Mouse (Mus musculus) embryo, embryonic 10 days (tissue): ENCODE data around the gene Nlrc5.
"Not testable (repeated sequence)": the region's sequence is repeated elsewhere in the genome, so short reads cannot be mapped to it uniquely, and the experiment has no call there.

Source experiments
- DNase-seq: peaks from one replicate; pipeline ENCODE4 v3.0.0-alpha.2; 2015; ENCODE audit warnings: low spot score

Nlrc5 gene

DNA sequence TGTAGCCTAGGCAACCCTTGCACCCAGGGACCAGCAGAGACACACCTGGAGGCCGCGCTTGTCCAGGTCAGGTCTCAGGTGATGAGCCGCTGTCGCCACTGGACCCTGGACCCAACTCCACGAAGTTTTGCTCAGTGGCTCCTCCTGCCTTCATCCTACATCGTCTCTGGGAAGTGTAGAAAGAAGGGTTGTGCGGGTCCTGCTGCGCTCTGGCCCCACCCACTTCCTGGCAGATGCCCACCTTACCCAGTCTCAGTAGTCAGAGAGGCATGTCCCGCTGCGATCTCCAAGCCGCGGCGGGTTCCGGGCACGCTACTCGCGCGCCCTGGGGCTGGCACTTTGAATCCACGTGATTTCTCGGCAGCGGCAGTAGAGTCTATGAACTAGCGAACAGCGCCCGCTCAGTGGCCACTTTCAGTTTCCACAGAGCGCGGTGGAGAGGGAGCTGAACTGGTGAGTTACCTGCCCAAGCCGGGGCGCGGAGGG is at the start of gene Nlrc5:
Nlrc5 (plus strand) TSS at position 376 of the 486 bp plus-strand sequence.
- peak; percentile 61 for DNase-seq

GRCm38 (mm10) chr8:94385506-94386213 is 48.5 kb upstream of the Nlrc5 start:
- DNase-seq, result no peak

DNA sequence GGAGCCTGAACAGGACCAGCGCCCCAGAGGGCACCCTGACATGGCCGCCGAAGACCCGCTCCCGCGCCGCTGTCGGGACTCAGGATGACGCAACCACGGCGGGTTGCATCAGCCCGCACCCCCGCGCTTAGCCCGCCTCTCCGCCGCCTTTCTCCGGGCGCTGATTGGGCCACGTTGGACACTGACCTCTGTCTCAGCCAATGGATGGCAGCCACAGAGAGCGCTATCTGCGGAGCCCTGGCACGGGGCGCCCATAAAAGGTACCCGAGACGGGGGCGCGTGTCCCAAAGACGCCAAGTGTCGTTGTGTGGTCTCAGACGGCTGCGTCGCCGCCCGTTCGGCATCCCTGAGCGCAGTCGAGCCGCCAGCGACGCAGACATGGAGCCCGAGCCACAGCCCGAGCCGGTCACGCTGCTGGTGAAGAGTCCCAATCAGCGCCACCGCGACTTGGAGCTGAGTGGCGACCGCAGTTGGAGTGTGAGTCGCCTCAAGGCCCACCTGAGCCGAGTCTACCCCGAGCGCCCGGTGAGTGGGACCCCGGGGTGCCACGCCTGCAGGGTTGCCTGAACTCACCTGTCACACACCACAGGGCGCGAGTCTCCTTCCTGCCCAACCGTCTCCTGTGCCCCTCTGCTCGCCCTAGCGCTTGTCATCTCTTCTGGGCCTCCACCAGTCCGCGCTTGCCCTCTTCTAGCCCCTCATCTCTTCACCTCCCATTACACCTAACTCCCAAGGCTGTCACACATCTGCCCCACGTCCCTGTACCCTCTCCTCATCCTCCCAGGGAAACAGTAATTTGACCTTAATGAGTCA is 47.7 kb upstream of the Nlrc5 start, which contains the start of gene Herpud1:
Herpud1 (plus strand) TSS at position 225 of the 813 bp plus-strand sequence.
- peak; percentile 97 for DNase-seq

DNA sequence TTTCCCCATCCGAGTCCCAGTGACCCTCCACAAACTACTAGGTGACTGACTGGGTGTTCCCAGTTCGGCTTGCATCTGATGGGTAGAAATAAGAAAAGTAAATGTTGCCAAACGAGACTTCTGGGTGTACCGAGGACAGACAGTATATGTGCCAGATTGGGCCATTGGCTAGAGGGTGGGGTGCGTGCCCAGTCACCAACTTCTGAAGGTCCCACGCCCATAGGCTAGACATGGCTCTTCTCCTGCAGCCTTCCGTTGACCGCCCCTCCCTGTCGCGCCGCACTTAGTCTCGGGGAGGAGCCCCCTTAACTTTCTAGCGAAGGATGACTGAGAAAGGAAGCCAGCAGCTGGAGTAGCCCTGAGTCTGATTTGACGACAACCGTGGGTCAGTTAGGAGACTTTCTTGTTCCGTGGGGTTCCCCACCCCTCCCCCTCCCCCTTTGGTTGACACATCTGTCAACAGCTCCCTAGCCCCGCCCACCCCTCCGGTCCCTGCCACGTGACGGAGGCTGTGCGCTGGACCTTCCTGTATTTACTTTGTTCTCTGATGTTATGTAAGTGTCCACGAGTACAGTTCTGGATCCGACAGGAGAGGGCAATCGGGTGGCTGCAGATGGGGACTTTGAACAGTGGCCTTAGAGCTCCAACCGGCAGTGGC is 47.0 kb upstream of the Nlrc5 start:
- peak; percentile 78 for DNase-seq

DNA sequence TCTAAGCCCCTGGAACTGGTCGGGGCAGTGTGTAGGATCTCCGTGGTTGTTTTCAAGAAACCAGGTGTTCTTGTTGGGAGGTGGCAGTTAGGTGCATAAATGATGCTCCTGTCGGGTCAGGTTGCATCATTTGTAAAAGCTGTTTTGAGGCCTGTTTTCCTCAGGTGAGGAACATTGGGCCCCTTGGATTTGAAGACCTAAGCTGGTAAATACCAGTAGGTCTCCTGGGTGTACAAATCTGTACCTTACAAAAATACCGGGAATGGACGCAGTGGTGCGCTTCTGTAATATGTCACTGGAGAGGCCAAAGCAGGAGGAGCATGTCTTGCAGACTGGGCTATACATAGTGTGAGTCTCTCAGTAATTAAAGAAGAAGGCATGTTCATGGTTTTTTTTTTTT is 46.4 kb upstream of the Nlrc5 start:
- no peak for DNase-seq

- no peak for DNase-seq
Measured at GRCm38 (mm10) chr8:94389531-94389930, 44.6 kb upstream of the Nlrc5 start.

DNA sequence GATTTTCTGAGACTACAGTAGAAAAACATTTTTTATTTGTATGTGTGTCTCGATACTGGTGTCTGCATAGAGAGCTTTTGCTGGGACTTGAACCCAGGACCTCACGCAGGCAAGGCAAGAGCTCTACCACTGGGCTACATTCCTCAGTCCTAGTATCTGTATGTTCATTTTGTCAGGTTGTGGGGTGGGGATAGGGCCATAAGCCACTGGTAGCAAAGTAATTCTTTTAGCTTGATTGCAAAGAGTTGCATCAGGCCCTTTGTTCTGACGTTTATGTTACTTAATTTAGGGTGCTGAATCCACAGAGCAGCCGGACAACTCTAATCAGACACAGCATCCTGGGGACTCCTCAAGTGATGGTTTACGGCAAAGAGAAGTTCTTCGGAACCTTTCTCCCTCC is 43.7 kb upstream of the Nlrc5 start:
- DNase-seq, result no peak

DNA sequence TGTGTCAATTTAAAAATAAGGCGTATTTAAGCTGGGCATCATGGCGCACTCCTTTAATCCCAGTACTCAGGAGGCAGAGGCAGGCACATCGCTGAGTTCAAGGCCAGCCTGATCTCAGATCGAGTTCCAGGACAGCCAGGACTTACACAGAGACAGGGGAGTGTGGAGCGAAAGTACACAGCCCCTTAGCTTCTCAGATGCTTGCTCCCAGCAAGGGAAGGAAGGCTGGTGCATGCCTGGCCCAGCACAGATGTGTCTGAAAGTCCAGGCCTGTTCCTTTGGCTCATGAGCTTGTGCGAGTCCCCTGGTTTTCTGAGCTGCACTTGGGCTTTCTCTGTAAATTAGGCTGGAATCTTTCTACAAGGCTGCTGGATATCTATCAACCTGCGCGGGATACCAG is 43.2 kb upstream of the Nlrc5 start:
- no peak for DNase-seq

DNA sequence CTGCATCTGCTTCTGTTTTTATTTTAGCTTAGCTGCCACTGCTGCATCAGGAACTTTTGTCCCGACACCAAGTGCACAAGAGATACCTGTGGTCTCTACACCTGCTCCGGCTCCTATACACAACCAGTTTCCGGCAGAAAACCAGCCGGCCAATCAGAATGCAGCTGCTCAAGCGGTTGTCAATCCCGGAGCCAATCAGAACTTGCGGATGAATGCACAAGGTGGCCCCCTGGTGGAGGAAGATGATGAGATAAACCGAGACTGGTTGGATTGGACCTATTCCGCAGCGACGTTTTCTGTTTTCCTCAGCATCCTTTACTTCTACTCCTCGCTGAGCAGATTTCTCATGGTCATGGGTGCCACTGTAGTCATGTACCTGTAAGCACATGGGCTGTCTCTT is 42.0 kb upstream of the Nlrc5 start:
- peak; percentile 39 for DNase-seq

- DNase-seq, result no peak
Measured at GRCm38 (mm10) chr8:94392648-94393047, 41.5 kb upstream of the Nlrc5 start.

- no peak for DNase-seq
Measured at GRCm38 (mm10) chr8:94395851-94396540, 38.2 kb upstream of the Nlrc5 start.

DNA sequence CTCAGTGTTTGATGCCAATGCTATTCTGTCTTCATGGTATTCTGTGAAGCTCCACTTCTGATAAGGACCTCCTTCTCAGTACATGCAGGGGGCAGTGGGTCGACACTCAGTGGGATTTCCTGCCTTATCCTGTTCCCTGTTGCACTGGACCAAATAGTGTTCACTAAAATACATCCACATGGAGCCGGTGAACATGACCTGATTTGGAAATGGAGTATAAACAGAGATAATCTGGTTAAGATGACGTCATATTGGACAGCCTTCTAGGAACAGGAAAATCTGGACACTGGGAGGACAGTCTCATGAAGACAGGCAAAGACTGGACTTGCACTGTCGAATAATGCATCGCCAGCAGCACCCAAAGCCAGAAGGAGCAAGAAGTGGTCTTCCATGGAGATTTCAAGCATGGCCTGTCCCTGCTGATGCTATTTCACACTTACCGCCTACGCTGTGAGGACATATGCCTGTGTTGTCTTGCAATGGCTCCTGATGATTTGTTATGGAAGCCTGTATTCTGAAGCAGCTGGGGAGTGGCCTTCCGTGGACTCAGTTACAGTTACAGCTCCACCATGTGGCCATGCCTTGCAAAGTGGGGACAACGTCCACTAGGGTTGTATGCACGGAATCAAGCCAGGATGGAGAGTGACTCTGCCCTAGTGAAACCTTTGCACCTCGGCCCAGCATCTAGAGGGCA is 37.0 kb upstream of the Nlrc5 start:
- peak; percentile 78 for DNase-seq

DNA sequence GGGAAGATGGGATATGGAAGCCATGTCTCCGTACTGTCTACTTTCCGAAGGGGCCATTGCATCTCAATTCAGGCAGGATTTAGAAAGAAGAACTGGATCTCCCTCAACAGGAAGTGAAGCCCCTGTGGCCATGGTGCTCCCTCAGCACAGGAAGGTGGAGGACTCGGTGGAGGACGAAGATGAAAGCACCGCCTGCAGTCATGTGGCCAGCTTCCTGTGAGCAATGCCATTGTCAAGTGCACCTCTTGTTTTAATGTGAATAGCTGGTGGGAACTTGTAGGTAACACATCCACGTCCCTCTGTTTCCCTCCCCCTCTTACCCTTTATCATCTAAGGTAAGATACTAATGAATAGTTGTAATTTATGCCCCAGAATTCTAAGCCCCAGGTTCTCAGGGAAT is 35.6 kb upstream of the Nlrc5 start:
- DNase-seq, result no peak

- DNase-seq, result no peak
Measured at GRCm38 (mm10) chr8:94399361-94399953, 34.7 kb upstream of the Nlrc5 start.

GRCm38 (mm10) chr8:94399957-94400356 is 34.2 kb upstream of the Nlrc5 start:
- not testable (repeated sequence) for DNase-seq

GRCm38 (mm10) chr8:94408443-94409080 is 25.6 kb upstream of the Nlrc5 start:
- peak; percentile 6 for DNase-seq

DNA sequence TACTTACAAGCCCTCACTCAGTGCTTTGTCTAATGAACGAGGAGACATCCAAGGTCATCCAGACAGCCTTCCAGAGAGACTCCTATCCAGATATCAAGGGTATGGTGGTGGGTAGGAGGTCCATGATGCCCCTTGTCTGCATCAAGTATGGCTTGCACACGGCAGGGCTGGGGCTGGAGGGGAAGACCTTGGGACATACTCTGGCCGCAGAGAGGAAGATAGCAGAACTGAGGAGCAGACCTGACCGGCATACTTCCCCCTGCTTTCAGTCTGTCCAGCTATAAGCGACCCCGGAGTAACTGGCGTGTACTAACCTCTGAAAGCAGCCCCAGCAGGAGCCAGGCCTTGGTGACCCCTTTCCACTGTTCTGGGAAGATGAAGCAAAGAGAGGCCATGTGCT is 24.6 kb upstream of the Nlrc5 start:
- no peak for DNase-seq

- no peak for DNase-seq
Measured at GRCm38 (mm10) chr8:94412518-94412917, 21.6 kb upstream of the Nlrc5 start.

GRCm38 (mm10) chr8:94413509-94413908 is 20.6 kb upstream of the Nlrc5 start:
- no peak for DNase-seq

DNA sequence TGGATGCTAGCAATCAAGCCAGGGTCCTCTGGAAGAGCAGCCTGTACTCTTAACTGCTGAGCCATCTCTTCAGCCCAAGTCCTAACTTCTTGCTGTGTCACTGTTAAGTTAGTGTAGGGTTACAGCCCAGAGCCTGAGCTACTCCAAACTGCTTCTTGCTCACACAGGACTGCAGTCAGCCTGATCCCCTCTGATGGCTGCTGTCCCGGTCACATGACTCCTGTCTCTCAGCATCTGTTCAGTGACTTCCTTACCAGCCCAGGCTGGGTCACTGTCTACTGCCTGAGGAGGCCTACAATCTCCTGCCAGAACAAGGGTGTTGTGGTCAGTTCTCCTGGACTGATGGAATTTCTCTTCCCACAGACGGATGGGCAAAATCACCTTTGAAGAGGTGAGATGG is 18.9 kb upstream of the Nlrc5 start:
- DNase-seq, result peak; percentile 32

DNA sequence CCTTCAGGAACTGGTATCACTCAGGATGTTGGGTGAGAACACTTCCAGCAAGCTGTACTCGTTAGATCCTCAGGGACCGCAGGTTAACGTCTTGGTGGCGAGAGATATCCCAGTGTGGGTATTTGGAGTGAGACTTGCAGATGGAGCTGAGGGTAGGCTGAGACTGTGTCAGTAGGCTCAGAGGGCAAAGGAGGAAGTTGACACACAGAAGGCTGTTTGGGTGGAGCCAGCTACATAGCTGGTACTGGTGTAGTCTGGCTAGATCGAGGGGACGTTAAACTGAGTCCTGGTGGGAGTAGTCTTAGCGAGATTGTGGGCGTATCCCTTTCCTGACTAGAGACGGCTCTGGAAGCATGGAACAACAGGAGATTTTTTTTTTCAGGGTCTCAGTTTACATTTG is 16.1 kb upstream of the Nlrc5 start:
- no peak for DNase-seq
